Mouse (Mus musculus): ENCODE measurements around the gene Sesn1.

GRCm38 (mm10) chr10:41953528-41953864, 143.8 kb downstream of the Sesn1 start:
- no peak for TF ChIP-seq CTCF (IDR thresholded peaks at IDR 0.05; ENCODE audit: low read depth, low read length)
- TF ChIP-seq POLR2A (IDR thresholded peaks at IDR 0.05; ENCODE audit: insufficient read depth, low read length), result no peak
